Mouse (Mus musculus) heart, postnatal 0 days (tissue): ENCODE measurements around the gene Ywhah.

Experiments used
- CTCF ChIP-seq: IDR thresholded peaks from 2 replicates; pipeline ENCODE4 v1.5.1; 2016; ENCODE audit warnings: antibody characterized with exemption, control low read depth, low read depth
- EP300 ChIP-seq: IDR thresholded peaks from 2 replicates; pipeline ENCODE4 v1.6.1; 2016; ENCODE audit warnings: antibody characterized with exemption, low read depth

DNA sequence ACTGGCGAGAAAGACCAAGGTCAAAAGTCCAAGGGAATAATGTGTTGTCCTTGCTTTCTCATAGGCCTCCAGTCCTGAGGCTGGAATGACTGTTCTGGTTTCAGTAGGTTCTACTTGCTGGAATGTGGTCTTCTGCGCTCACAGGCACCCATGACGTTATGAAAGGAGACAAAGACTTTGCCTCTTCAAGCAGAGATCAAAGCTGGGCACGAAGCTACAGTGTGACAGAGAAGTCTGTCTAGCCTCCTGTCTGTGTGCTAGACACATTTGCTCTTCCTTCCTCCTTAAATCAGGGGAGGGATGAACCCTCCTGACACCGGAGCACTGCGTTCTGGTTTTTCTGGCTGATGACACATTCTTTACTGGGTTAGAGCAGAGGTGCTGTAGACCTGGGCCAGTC is 15.1 kb upstream of the Ywhah start:
- TF ChIP-seq CTCF (no peak), EP300 (no peak)
